Mouse (Mus musculus) thymus, adult 2 months (tissue): Measurements from ENCODE around the gene Sapcd1. TPM values are rescaled to one million over a fixed set of nuclear protein-coding genes. Genes with fewer than 3 reads are reported as not detected.
"Not testable (repeated sequence)": the region's sequence is repeated elsewhere in the genome, so short reads cannot be mapped to it uniquely, and the experiment has no call there.

Experiments
- DNase-seq: peaks from one replicate; pipeline ENCODE4 v3.0.0; 2021
- H3K27ac ChIP-seq: fragments of 200-500 bp; 2 replicates; pipeline ENCODE4 v1.5.1; 2012; ENCODE audit warnings: low read length, control low read depth; ENCODE audit not compliant: control insufficient read depth, insufficient read depth
- H3K27me3 ChIP-seq: fragments of 200-500 bp; 2 replicates; pipeline ENCODE4 v1.6.1; 2012; ENCODE audit warnings: mild to moderate bottlenecking, low read length, moderate library complexity, mixed read lengths; ENCODE audit not compliant: control insufficient read depth, insufficient read depth
- H3K36me3 ChIP-seq: fragments of 200-500 bp; 2 replicates; pipeline ENCODE4 v1.6.1; 2012; ENCODE audit warnings: mild to moderate bottlenecking, low read length, moderate library complexity; ENCODE audit not compliant: control insufficient read depth, insufficient read depth
- H3K4me1 ChIP-seq: fragments of 200-500 bp; replicated peaks from 2 replicates; pipeline ENCODE4 v1.6.1; 2012; ENCODE audit warnings: low read length; ENCODE audit not compliant: control insufficient read depth, insufficient read depth
- H3K4me3 ChIP-seq: fragments of 200-500 bp; 2 replicates; pipeline ENCODE4 v1.5.1; 2012; ENCODE audit warnings: mild to moderate bottlenecking, low read length, control low read depth, moderate library complexity; ENCODE audit not compliant: control insufficient read depth, insufficient read depth
- CTCF ChIP-seq: fragments of 200-500 bp; IDR thresholded peaks from 2 replicates; pipeline ENCODE4 v1.5.1; 2012; ENCODE audit warnings: mild to moderate bottlenecking, control low read depth, low read length, moderate library complexity, borderline replicate concordance; ENCODE audit not compliant: control insufficient read depth, poor library complexity, insufficient read depth; ENCODE audit errors: extremely low read depth
- POLR2A ChIP-seq: fragments of 200-500 bp; IDR thresholded peaks from 2 replicates; pipeline ENCODE4 v1.6.1; 2012; ENCODE audit warnings: mild to moderate bottlenecking, low read length, control low read depth, moderate library complexity; ENCODE audit not compliant: control insufficient read depth, poor library complexity, insufficient read depth; ENCODE audit errors: extremely low read depth
- WGBS: fragments of 180-500 bp; shearing (Covaris S2); methylation state at CpG from one replicate; pipeline ENCODE4 v1.1.7; 2018; 5-methylcytosine and 5-hydroxymethylcytosine counted together
- polyA plus RNA-seq: library from polyadenylated mRNA; depleted of rRNA; stranded (reverse); fragments of >200 nt; gene quantifications from 2 replicates; pipeline ENCODE4 v1.2.3, GENCODE M21; 2012

Gene Sapcd1
- polyA plus RNA-seq, 1 experiment = 12.3 TPM

DNA sequence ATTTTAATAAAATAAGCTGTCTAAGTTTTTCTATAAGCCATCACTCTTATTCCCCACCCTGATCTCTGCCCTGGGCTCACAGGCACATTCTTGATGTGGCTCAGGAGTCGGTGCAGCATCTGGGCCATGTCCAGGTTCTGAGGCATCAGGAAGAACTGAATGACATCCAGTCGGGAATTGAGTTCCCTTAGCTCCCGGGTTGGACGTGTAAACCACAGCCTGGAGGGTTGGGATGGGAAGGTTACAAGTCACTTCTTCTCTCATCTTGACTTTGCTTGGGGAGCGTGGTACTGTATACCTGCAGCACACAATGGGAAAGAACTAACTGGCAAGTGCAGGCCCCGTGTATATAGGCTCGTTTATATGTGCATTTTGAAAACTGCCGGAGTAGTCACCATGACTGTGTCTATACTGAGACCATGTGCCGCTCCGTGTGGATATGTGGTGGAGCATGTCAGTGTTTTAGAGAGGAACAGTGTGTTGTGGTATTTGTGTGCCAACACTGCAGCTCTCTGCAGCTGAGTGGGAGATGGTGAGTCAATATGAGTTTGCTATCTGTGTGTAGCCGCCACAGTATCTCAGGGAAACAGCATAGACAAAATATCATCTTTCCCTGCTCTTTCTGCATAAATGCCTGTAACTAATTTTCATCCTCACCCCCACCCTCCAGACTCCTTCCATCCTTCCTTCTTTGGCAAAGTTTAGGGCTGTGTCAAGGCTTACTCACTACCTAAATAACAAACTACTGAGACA lies 11.5 kb upstream of the Sapcd1 start:
- H3K36me3 ChIP-seq = no peaks in the 10 kb centered on the region
- 94% methylated on average over 11 of the region's 11 CpGs for WGBS
- peaks cover 3% of the 10 kb centered on the region for H3K4me1 ChIP-seq
- TF ChIP-seq CTCF = no peak
- no peak for TF ChIP-seq POLR2A
- DNase-seq = no peak
- H3K4me3 ChIP-seq = no peak overlapping the region
- H3K27ac ChIP-seq = no peak overlapping the region
- no peaks in the 10 kb centered on the region for H3K27me3 ChIP-seq

DNA sequence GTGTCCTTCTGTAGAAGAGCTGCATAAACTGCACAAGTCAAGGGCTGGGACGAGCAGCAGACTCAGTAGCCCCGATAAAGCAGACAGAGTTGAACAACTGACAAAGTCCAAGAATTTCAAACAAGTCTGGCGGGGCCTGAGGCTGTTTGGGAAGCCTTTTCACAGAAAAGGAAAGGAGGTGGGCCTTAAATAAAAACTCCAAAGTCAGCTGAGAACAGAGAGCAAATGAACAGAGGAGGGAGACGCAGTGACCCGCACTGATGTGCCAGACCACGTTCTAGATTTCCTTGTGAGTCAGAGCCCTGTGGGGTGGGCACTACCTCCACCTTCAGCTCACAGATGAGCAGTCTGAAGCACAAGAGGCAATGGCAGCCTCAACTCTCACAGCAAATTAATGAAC lies 7.1 kb upstream of the Sapcd1 start:
- Histone ChIP-seq H3K36me3 (no peaks in the 10 kb centered on the region), H3K4me1 (peaks cover 10% of the 10 kb centered on the region), H3K27ac (no peak overlapping the region), H3K27me3 (no peaks in the 10 kb centered on the region), H3K4me3 (no peak overlapping the region)
- DNase-seq = no peak
- WGBS = 69% methylated on average over 6 of the region's 6 CpGs
- TF ChIP-seq POLR2A (no peak), CTCF (no peak)

DNA sequence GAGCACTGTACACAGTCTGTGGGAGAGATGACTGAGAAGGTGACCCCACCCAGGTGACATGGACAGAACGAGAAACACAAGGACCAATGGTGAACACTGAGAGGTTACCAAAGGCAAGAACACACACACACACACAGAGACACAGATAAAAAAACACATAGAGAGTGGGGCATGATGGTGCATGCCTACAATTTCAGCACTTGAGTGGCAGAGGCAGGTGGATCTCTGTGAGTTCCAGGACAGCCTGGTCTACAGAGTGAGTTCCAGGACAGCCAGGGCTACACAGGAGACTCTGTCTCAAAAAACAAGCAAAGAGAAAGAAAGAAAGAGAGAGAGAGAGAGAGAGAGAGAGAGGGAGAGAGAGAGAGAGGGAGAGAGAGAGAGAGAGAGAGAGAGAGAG lies 5.9 kb upstream of the Sapcd1 start:
- not testable (repeated sequence) for H3K4me3 ChIP-seq, H3K27ac ChIP-seq, H3K36me3 ChIP-seq, DNase-seq, H3K27me3 ChIP-seq
- peaks cover 22% of the 10 kb centered on the region for H3K4me1 ChIP-seq
- 79% methylated on average over 1 of the region's 1 CpGs for WGBS

DNA sequence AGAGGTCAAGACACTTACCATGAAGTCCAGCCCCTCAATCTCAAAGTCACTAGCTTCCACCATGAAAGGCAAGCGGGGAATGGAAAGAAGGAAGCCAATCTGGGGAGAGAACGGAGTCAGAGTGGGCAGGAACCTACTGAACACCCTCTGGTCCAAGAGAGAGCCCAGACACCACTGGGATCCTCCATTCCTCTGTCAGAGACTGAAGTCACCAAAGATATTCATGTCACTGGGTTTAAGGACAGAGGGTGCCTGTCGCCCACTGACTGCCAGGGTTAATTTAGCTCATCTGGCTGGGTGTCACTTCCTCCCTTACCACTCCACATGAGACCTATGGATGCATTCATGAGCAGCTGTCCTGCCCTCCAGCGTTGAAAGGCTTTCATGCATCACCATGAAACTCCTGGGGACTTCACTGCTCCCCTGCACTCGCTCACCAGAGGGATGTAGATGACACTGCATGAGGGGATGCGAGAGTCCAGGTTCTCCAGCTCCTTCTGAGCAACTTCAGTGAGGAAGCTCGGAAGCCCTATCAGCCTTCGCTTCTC lies 4.6 kb upstream of the Sapcd1 start:
- no peaks in the 10 kb centered on the region for H3K27me3 ChIP-seq
- H3K4me3 ChIP-seq = no peak overlapping the region
- WGBS = 80% methylated on average over 8 of the region's 8 CpGs
- no peak for DNase-seq
- TF ChIP-seq POLR2A (no peak), CTCF (no peak)
- H3K4me1 ChIP-seq = peaks cover 32% of the 10 kb centered on the region
- no peak overlapping the region for H3K27ac ChIP-seq
- H3K36me3 ChIP-seq = no peaks in the 10 kb centered on the region

DNA sequence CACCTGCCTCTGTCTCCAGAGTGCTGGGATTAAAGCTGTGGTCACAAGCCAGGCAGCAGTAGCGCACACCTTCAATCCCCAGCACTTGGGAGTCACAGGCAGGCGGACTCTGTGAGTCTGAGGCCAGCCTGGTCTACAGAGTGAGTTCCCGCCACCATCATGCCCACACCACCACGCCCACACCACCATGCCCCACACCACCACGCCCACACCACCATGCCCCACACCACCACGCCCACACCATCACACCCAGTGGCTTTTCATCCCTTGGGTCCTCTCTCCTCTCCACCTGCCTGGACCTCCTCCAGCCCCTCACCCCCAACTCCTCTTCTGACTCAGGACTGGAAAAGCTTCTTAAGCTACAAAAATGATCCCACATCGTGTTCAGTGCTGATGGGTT lies 4.1 kb upstream of the Sapcd1 start:
- DNase-seq = no peak
- TF ChIP-seq CTCF = no peak
- no peak for TF ChIP-seq POLR2A
- no peaks in the 10 kb centered on the region for H3K36me3 ChIP-seq
- H3K27me3 ChIP-seq = no peaks in the 10 kb centered on the region
- H3K4me1 ChIP-seq = peaks cover 35% of the 10 kb centered on the region
- WGBS = 85% methylated on average over 7 of the region's 7 CpGs
- no peak overlapping the region for H3K4me3 ChIP-seq
- no peak overlapping the region for H3K27ac ChIP-seq

DNA sequence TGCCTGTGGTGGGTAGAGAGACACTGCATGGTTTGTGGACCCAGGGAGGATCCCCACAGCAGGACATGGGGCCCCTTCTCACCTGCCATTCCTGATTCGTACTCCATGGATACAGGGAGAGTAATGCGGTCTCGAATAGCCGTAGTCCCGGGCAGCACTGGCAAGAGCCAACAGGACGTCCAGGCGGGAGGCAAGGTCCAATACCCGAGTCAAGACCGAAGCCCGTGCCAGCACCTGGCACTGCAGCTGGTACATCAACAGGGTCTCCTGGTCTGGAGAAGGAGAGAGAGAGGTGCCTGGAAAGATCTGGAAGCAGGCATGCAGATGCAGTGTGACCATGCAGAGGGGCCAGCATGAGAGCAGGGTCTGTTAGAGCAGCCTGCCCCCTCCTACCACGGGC lies 3.5 kb upstream of the Sapcd1 start:
- 95% methylated on average over 11 of the region's 11 CpGs for WGBS
- no peak for TF ChIP-seq POLR2A
- TF ChIP-seq CTCF = no peak

More for the DNA sequence above, 3.5 kb upstream of the Sapcd1 start:
- Histone ChIP-seq H3K27me3 (no peaks in the 10 kb centered on the region), H3K36me3 (no peaks in the 10 kb centered on the region), H3K4me3 (no peak overlapping the region), H3K4me1 (peaks cover 38% of the 10 kb centered on the region), H3K27ac (no peak overlapping the region)
- no peak for DNase-seq
